Mouse (Mus musculus): ENCODE data around the gene Kcng3.

Gene Kcng3

GRCm38 (mm10) chr17:83555836-83556235 is 75.9 kb downstream of the Kcng3 start:
- DNase-seq (ENCODE audit: low spot score): no peak

GRCm38 (mm10) chr17:83554997-83555396 is 76.7 kb downstream of the Kcng3 start:
- DNase-seq (ENCODE audit: low spot score): no peak

- DNase-seq (ENCODE audit: low spot score): peak; percentile 51
These were observed 83.0 kb downstream of the Kcng3 start for GRCm38 (mm10) chr17:83548501-83549233.

- no peak for DNase-seq (ENCODE audit: low spot score)
These were observed 84.5 kb downstream of the Kcng3 start for GRCm38 (mm10) chr17:83547145-83547544.

- DNase-seq (ENCODE audit: low spot score): peak; percentile 23
These were observed 85.6 kb downstream of the Kcng3 start for GRCm38 (mm10) chr17:83545756-83546742.

GRCm38 (mm10) chr17:83545259-83545658 is 86.4 kb downstream of the Kcng3 start:
- DNase-seq (ENCODE audit: low spot score): no peak

GRCm38 (mm10) chr17:83542424-83542823 is 89.3 kb downstream of the Kcng3 start:
- DNase-seq (ENCODE audit: low spot score): no peak

- DNase-seq (ENCODE audit: low spot score): no peak
These were observed 92.2 kb downstream of the Kcng3 start for GRCm38 (mm10) chr17:83539262-83540037.

- DNase-seq (ENCODE audit: low spot score): no peak
These were observed 93.0 kb downstream of the Kcng3 start for GRCm38 (mm10) chr17:83538694-83539093.

- DNase-seq (ENCODE audit: low spot score): no peak
These were observed 93.6 kb downstream of the Kcng3 start for GRCm38 (mm10) chr17:83538141-83538540.
